Mouse (Mus musculus): Measurements from ENCODE around the gene Smyd4. TPM values are rescaled to one million over a fixed set of nuclear protein-coding genes. Genes with fewer than 3 reads are reported as not detected.

The Smyd4 gene
- polyA plus RNA-seq, 1 experiment = 9.1 TPM

GRCm38 (mm10) chr11:75422013-75422792, 74.0 kb downstream of the Smyd4 start, which contains the start of gene Serpinf1:
TSS of gene Serpinf1 (minus strand) at chr11:75422701.
- H3K4me3 ChIP-seq (replicated peaks; ENCODE audit: insufficient read depth, low read depth, low read length) = no peak within 1 kb of the TSS
- H3K27me3 ChIP-seq (ENCODE audit: control insufficient read depth, insufficient read depth, low read length) = no peaks in the 10 kb centered on the region
- H3K27ac ChIP-seq (ENCODE audit: insufficient read depth, low read length) = no peak within 1 kb of the TSS
- no peak for DNase-seq
- WGBS = 69% methylated on average over 10 of the region's 10 CpGs
- no peaks in the 10 kb centered on the region for H3K4me1 ChIP-seq (ENCODE audit: control insufficient read depth, insufficient read depth, low read length)
- no peak for TF ChIP-seq POLR2A (IDR thresholded peaks at IDR 0.05; ENCODE audit: borderline replicate concordance, insufficient read depth, low read length)
- no peak for TF ChIP-seq CTCF (IDR thresholded peaks at IDR 0.05; ENCODE audit: borderline replicate concordance, insufficient read depth, low read depth, low read length)

- TF ChIP-seq POLR2A (IDR thresholded peaks at IDR 0.05; ENCODE audit: borderline replicate concordance, insufficient read depth, low read length) (no peak), CTCF (IDR thresholded peaks at IDR 0.05; ENCODE audit: borderline replicate concordance, insufficient read depth, low read depth, low read length) (no peak)
- H3K4me3 ChIP-seq (replicated peaks; ENCODE audit: insufficient read depth, low read depth, low read length) = no peak overlapping the region
- H3K27me3 ChIP-seq (ENCODE audit: control insufficient read depth, insufficient read depth, low read length) = no peaks in the 10 kb centered on the region
- no peak for DNase-seq
- 93% methylated on average over 3 of the region's 3 CpGs for WGBS
- H3K27ac ChIP-seq (ENCODE audit: insufficient read depth, low read length) = no peak overlapping the region
- H3K4me1 ChIP-seq (ENCODE audit: control insufficient read depth, insufficient read depth, low read length) = no peaks in the 10 kb centered on the region
Observed at GRCm38 (mm10) chr11:75423091-75423490, 74.9 kb downstream of the Smyd4 start.

GRCm38 (mm10) chr11:75424033-75424432, 75.8 kb downstream of the Smyd4 start:
- no peaks in the 10 kb centered on the region for H3K4me1 ChIP-seq (ENCODE audit: control insufficient read depth, insufficient read depth, low read length)
- no peaks in the 10 kb centered on the region for H3K27me3 ChIP-seq (ENCODE audit: control insufficient read depth, insufficient read depth, low read length)
- H3K4me3 ChIP-seq (replicated peaks; ENCODE audit: insufficient read depth, low read depth, low read length) = no peak overlapping the region
- H3K27ac ChIP-seq (ENCODE audit: insufficient read depth, low read length) = no peak overlapping the region
- 89% methylated on average over 9 of the region's 9 CpGs for WGBS
- TF ChIP-seq CTCF (IDR thresholded peaks at IDR 0.05; ENCODE audit: borderline replicate concordance, insufficient read depth, low read depth, low read length) = no peak
- TF ChIP-seq POLR2A (IDR thresholded peaks at IDR 0.05; ENCODE audit: borderline replicate concordance, insufficient read depth, low read length) = no peak
- no peak for DNase-seq

DNA sequence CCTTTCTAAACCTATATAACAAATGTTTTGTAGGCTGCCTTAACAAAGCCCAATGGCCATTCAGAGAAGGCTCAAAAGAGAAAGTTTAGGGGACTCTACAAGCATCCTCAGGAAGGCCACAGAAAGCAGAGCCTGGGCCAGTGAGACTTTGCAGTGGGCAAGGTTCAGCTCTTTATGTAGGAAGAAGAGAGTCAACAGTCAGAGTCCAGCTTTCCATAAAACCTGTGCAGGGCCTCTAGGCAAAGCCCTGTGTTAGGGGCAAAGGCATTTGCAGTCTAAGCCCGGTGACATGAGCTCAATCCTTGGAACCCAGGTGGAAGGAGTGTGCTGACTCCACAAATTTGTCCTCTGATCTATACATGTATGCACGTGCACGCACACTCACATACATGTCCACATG, 76.2 kb downstream of the Smyd4 start:
- no peak for TF ChIP-seq CTCF (IDR thresholded peaks at IDR 0.05; ENCODE audit: borderline replicate concordance, insufficient read depth, low read depth, low read length)
- TF ChIP-seq POLR2A (IDR thresholded peaks at IDR 0.05; ENCODE audit: borderline replicate concordance, insufficient read depth, low read length) = no peak
- 93% methylated on average over 3 of the region's 3 CpGs for WGBS

DNA sequence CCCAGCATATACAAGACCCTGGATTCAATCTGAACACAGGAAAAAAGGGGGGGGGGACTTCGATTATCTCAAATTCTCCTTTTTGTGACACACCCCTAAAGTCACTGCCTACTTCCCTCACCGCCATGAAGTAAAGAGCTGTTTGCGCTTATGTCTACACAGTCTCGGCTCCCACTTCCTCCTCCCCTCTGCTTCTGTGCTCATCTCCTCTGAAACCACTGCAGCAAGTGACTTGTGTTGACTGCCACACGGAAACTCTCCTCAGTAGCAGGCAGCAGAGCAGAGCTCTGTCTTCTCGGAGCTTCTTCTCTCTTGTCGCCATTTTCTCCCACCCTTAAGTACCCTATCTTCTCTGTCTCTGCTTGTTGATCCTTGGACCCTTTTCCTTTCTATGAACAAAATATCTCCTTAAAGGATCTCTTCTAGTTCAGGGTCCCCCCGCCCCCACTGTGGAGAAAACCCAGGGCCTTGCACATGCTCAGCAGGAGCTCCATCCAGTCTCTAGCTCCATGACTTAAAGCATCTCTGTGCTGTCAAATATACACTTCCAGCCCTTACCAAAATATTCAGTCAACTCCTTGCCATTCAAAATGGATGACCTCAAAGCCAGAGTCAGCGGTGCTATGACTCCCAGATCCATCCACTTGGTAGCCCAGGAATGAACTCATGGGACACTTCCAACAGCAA, 80.9 kb downstream of the Smyd4 start:
- WGBS = 89% methylated on average over 9 of the region's 9 CpGs
- no peak for TF ChIP-seq CTCF (IDR thresholded peaks at IDR 0.05; ENCODE audit: borderline replicate concordance, insufficient read depth, low read depth, low read length)
- TF ChIP-seq POLR2A (IDR thresholded peaks at IDR 0.05; ENCODE audit: borderline replicate concordance, insufficient read depth, low read length) = no peak
- no peak overlapping the region for H3K27ac ChIP-seq (ENCODE audit: insufficient read depth, low read length)
- H3K4me3 ChIP-seq (replicated peaks; ENCODE audit: insufficient read depth, low read depth, low read length) = no peak overlapping the region
- H3K27me3 ChIP-seq (ENCODE audit: control insufficient read depth, insufficient read depth, low read length) = no peaks in the 10 kb centered on the region
- peaks cover 8% of the 10 kb centered on the region for H3K4me1 ChIP-seq (ENCODE audit: control insufficient read depth, insufficient read depth, low read length)
- no peak for DNase-seq

More for the DNA sequence above, 76.2 kb downstream of the Smyd4 start:
- H3K27ac ChIP-seq (ENCODE audit: insufficient read depth, low read length) = no peak overlapping the region
- H3K4me3 ChIP-seq (replicated peaks; ENCODE audit: insufficient read depth, low read depth, low read length) = no peak overlapping the region
- no peaks in the 10 kb centered on the region for H3K27me3 ChIP-seq (ENCODE audit: control insufficient read depth, insufficient read depth, low read length)
- no peak for DNase-seq
- no peaks in the 10 kb centered on the region for H3K4me1 ChIP-seq (ENCODE audit: control insufficient read depth, insufficient read depth, low read length)

GRCm38 (mm10) chr11:75431307-75431706, 83.1 kb downstream of the Smyd4 start:
- no peaks in the 10 kb centered on the region for H3K27me3 ChIP-seq (ENCODE audit: control insufficient read depth, insufficient read depth, low read length)
- peak overlapping the region; percentile 1 for H3K4me3 ChIP-seq (replicated peaks; ENCODE audit: insufficient read depth, low read depth, low read length)
- WGBS = 2% methylated on average over 11 of the region's 11 CpGs
- peaks cover 8% of the 10 kb centered on the region for H3K4me1 ChIP-seq (ENCODE audit: control insufficient read depth, insufficient read depth, low read length)
- DNase-seq = peak; percentile 72 to 80
- no peak overlapping the region for H3K27ac ChIP-seq (ENCODE audit: insufficient read depth, low read length)
- no peak for TF ChIP-seq POLR2A (IDR thresholded peaks at IDR 0.05; ENCODE audit: borderline replicate concordance, insufficient read depth, low read length)
- TF ChIP-seq CTCF (IDR thresholded peaks at IDR 0.05; ENCODE audit: borderline replicate concordance, insufficient read depth, low read depth, low read length) = no peak

GRCm38 (mm10) chr11:75434138-75434537, 85.9 kb downstream of the Smyd4 start:
- peaks cover 8% of the 10 kb centered on the region for H3K4me1 ChIP-seq (ENCODE audit: control insufficient read depth, insufficient read depth, low read length)
- no peak overlapping the region for H3K4me3 ChIP-seq (replicated peaks; ENCODE audit: insufficient read depth, low read depth, low read length)
- no peak for DNase-seq
- peak; percentile 19; the same call in 1 of the 2 replicates for TF ChIP-seq CTCF (IDR thresholded peaks at IDR 0.05; ENCODE audit: borderline replicate concordance, insufficient read depth, low read depth, low read length)
- TF ChIP-seq POLR2A (IDR thresholded peaks at IDR 0.05; ENCODE audit: borderline replicate concordance, insufficient read depth, low read length) = no peak
- 86% methylated on average over 5 of the region's 5 CpGs for WGBS
- H3K27ac ChIP-seq (ENCODE audit: insufficient read depth, low read length) = no peak overlapping the region
- H3K27me3 ChIP-seq (ENCODE audit: control insufficient read depth, insufficient read depth, low read length) = no peaks in the 10 kb centered on the region
